Mouse (Mus musculus) embryo, embryonic 10.5 days (tissue): ENCODE results near the gene Magi1.

Source experiments
- DNase-seq: peaks from one replicate; pipeline ENCODE4 v3.0.0-alpha.2; 2015; ENCODE audit warnings: low spot score

The Magi1 gene

GRCm38 (mm10) chr6:93979241-93979640, 304.5 kb downstream of the Magi1 start:
- no peak for DNase-seq

GRCm38 (mm10) chr6:93968721-93969120, 315.0 kb downstream of the Magi1 start:
- no peak for DNase-seq

- no peak for DNase-seq
Observed at GRCm38 (mm10) chr6:93962757-93963336, 320.9 kb downstream of the Magi1 start.

GRCm38 (mm10) chr6:93961782-93962181, 321.9 kb downstream of the Magi1 start:
- DNase-seq: no peak

- peak; percentile 38 for DNase-seq
Observed at GRCm38 (mm10) chr6:93957172-93957571, 326.5 kb downstream of the Magi1 start.

- no peak for DNase-seq
Observed at GRCm38 (mm10) chr6:93946612-93947011, 337.1 kb downstream of the Magi1 start.

GRCm38 (mm10) chr6:93936359-93936758, 347.4 kb downstream of the Magi1 start:
- DNase-seq: no peak

- DNase-seq: no peak
Observed at GRCm38 (mm10) chr6:93935793-93936192, 347.9 kb downstream of the Magi1 start.

GRCm38 (mm10) chr6:93934700-93935099, 349.0 kb downstream of the Magi1 start:
- no peak for DNase-seq

- DNase-seq: no peak
Observed at GRCm38 (mm10) chr6:93924568-93924967, 359.1 kb downstream of the Magi1 start.

GRCm38 (mm10) chr6:93923972-93924371, 359.7 kb downstream of the Magi1 start:
- DNase-seq: peak; percentile 24

GRCm38 (mm10) chr6:93923351-93923750, 360.4 kb downstream of the Magi1 start:
- DNase-seq: peak; percentile 5

GRCm38 (mm10) chr6:93922931-93923330, 360.8 kb downstream of the Magi1 start:
- no peak for DNase-seq

GRCm38 (mm10) chr6:93913226-93913861, 370.4 kb downstream of the Magi1 start:
- DNase-seq: peak; percentile 76

- DNase-seq: peak; percentile 92
Observed at GRCm38 (mm10) chr6:93912582-93913225, 371.0 kb downstream of the Magi1 start.

- peak; percentile 59 for DNase-seq
Observed at GRCm38 (mm10) chr6:93912003-93912581, 371.6 kb downstream of the Magi1 start.

- no peak for DNase-seq
Observed at GRCm38 (mm10) chr6:93911420-93911819, 372.3 kb downstream of the Magi1 start.

- no peak for DNase-seq
Observed at GRCm38 (mm10) chr6:93909976-93910375, 373.7 kb downstream of the Magi1 start.

- DNase-seq: no peak
Observed at GRCm38 (mm10) chr6:93904987-93905386, 378.7 kb downstream of the Magi1 start.

GRCm38 (mm10) chr6:93902239-93902638, 381.5 kb downstream of the Magi1 start:
- no peak for DNase-seq

- DNase-seq: no peak
Observed at GRCm38 (mm10) chr6:93901408-93901807, 382.3 kb downstream of the Magi1 start.

- no peak for DNase-seq
Observed at GRCm38 (mm10) chr6:93897512-93897911, 386.2 kb downstream of the Magi1 start.

- no peak for DNase-seq
Observed at GRCm38 (mm10) chr6:93895721-93896120, 388.0 kb downstream of the Magi1 start.
